Comparison of ENCODE assay signal across 9 mouse cellular contexts in genomic region chr2:160002695-160003094, GRCm38 (mm10).
A peak's percentile ranks its signal among the peaks of the same experiment; 100 is the strongest.
DNase-seq lines count a peak whose midpoint lies in the region.
"Had no signal": no experiment of that assay in that cellular context is flagged by ENCODE, and none has a peak within 500 bp of the region (broad histone marks: within the 10 kb centered on the region; RNA-seq: fewer than 3 reads in every experiment).

No protein-coding gene starts in this region.

- peak; percentile 21 to 36 for DNase-seq in heart, adult 9 months (ENCODE audit: low spot score in 2 of 2)
- DNase-seq in heart, adult 8-10 months (ENCODE audit: low spot score): no peak
- DNase-seq in ovary, adult 18-20 months (ENCODE audit: low spot score): peak; percentile 54
- no peak for DNase-seq in ovary, postnatal 10 days (ENCODE audit: low spot score)
- peak; percentile 17 for DNase-seq in heart, postnatal 4 days
- peak; percentile 23 for DNase-seq in ovary, postnatal 36 days (ENCODE audit: low spot score)
- DNase-seq in testis, postnatal 14 days (ENCODE audit: low spot score): no peak
- DNase-seq in liver: no peak
- DNase-seq: layer of hippocampus, postnatal 36 days had no signal

Comparison
In these comparisons a context has a peak if more than half of its experiments do, and no peak if none do; other contexts are left out.
1. DNase-seq: peak in heart, adult 9 months (2 of 2), ovary, adult 18-20 months (single experiment), heart, postnatal 4 days (single experiment) and ovary, postnatal 36 days (single experiment); none in heart, adult 8-10 months (single experiment), ovary, postnatal 10 days (single experiment), testis, postnatal 14 days (single experiment) and liver (single experiment).